Mouse (Mus musculus) E14TG2a.4 (cell line): Measurements from ENCODE around the gene Kcnq5.

Experiments used
- H3K27me3 ChIP-seq: 2 replicates; pipeline ENCODE4 v1.6.1; 2014; ENCODE audit warnings: low read length, control low read depth; ENCODE audit not compliant: insufficient read depth
- H3K36me3 ChIP-seq: 2 replicates; pipeline ENCODE4 v1.6.1; 2014; ENCODE audit warnings: low read length, control low read depth; ENCODE audit not compliant: insufficient read depth
- H3K4me1 ChIP-seq: replicated peaks from 2 replicates; pipeline ENCODE4 v1.6.1; 2014; ENCODE audit warnings: low read depth, low read length, control low read depth
- H3K4me3 ChIP-seq: replicated peaks from 2 replicates; pipeline ENCODE4 v1.5.1; 2014; ENCODE audit warnings: mild to moderate bottlenecking, low read length
- H3K9me3 ChIP-seq: 2 replicates; pipeline ENCODE4 v1.6.1; 2014; ENCODE audit warnings: low read length, control low read depth
- CTCF ChIP-seq: conservative IDR thresholded peaks from 2 replicates; pipeline ENCODE4 v1.5.1; 2014; ENCODE audit warnings: low read length
- NANOG ChIP-seq: IDR thresholded peaks from 2 replicates; pipeline ENCODE4 v1.6.1; 2014; ENCODE audit warnings: borderline replicate concordance, low read length, mixed read lengths
- POU5F1 ChIP-seq: IDR thresholded peaks from 2 replicates; pipeline ENCODE4 v1.6.1; 2014; ENCODE audit warnings: low read length, borderline replicate concordance

Gene Kcnq5

GRCm38 (mm10) chr1:21521475-21521874, 440.3 kb downstream of the Kcnq5 start:
- Histone ChIP-seq H3K9me3 (no peaks in the 10 kb centered on the region), H3K27me3 (no peaks in the 10 kb centered on the region)
- TF ChIP-seq POU5F1, result no peak
- TF ChIP-seq NANOG, result no peak

GRCm38 (mm10) chr1:21520116-21520645, 441.6 kb downstream of the Kcnq5 start:
- no peaks in the 10 kb centered on the region for H3K36me3 ChIP-seq
- H3K9me3 ChIP-seq, result no peaks in the 10 kb centered on the region
- TF ChIP-seq POU5F1, result no peak
- TF ChIP-seq NANOG, result no peak
- no peak for TF ChIP-seq CTCF
- no peaks in the 10 kb centered on the region for H3K27me3 ChIP-seq
- H3K4me3 ChIP-seq, result no peak overlapping the region
- no peaks in the 10 kb centered on the region for H3K4me1 ChIP-seq

More at GRCm38 (mm10) chr1:21521475-21521874, 440.3 kb downstream of the Kcnq5 start:
- H3K4me3 ChIP-seq, result no peak overlapping the region
- no peaks in the 10 kb centered on the region for H3K4me1 ChIP-seq
- H3K36me3 ChIP-seq, result no peaks in the 10 kb centered on the region

GRCm38 (mm10) chr1:21506665-21507064, 455.1 kb downstream of the Kcnq5 start:
- Histone ChIP-seq H3K9me3 (no peaks in the 10 kb centered on the region), H3K4me3 (no peak overlapping the region), H3K27me3 (no peaks in the 10 kb centered on the region), H3K4me1 (no peaks in the 10 kb centered on the region), H3K36me3 (no peaks in the 10 kb centered on the region)
- TF ChIP-seq NANOG (no peak), CTCF (no peak), POU5F1 (no peak)

GRCm38 (mm10) chr1:21499815-21500534, 461.8 kb downstream of the Kcnq5 start:
- Histone ChIP-seq H3K36me3 (no peaks in the 10 kb centered on the region), H3K27me3 (no peaks in the 10 kb centered on the region), H3K4me3 (no peak overlapping the region), H3K9me3 (no peaks in the 10 kb centered on the region), H3K4me1 (no peaks in the 10 kb centered on the region)
- TF ChIP-seq CTCF (no peak), POU5F1 (no peak), NANOG (no peak)

GRCm38 (mm10) chr1:21496307-21496706, 465.4 kb downstream of the Kcnq5 start:
- Histone ChIP-seq H3K4me3 (no peak overlapping the region), H3K4me1 (no peaks in the 10 kb centered on the region), H3K27me3 (no peaks in the 10 kb centered on the region), H3K9me3 (no peaks in the 10 kb centered on the region), H3K36me3 (no peaks in the 10 kb centered on the region)
- TF ChIP-seq NANOG, result no peak

- TF ChIP-seq CTCF, result no peak
- Histone ChIP-seq H3K27me3 (no peaks in the 10 kb centered on the region), H3K4me3 (no peak overlapping the region), H3K36me3 (no peaks in the 10 kb centered on the region), H3K9me3 (no peaks in the 10 kb centered on the region), H3K4me1 (no peaks in the 10 kb centered on the region)
Measured at GRCm38 (mm10) chr1:21488645-21489044, 473.1 kb downstream of the Kcnq5 start.

GRCm38 (mm10) chr1:21486266-21486665, 475.5 kb downstream of the Kcnq5 start:
- no peak overlapping the region for H3K4me3 ChIP-seq
- no peaks in the 10 kb centered on the region for H3K36me3 ChIP-seq
- no peaks in the 10 kb centered on the region for H3K9me3 ChIP-seq
- H3K27me3 ChIP-seq, result no peaks in the 10 kb centered on the region
- no peaks in the 10 kb centered on the region for H3K4me1 ChIP-seq
- TF ChIP-seq NANOG (no peak), CTCF (no peak), POU5F1 (no peak)

- Histone ChIP-seq H3K4me1 (no peaks in the 10 kb centered on the region), H3K4me3 (no peak overlapping the region), H3K27me3 (no peaks in the 10 kb centered on the region), H3K9me3 (no peaks in the 10 kb centered on the region), H3K36me3 (no peaks in the 10 kb centered on the region)
- TF ChIP-seq POU5F1 (no peak), CTCF (no peak), NANOG (no peak)
Measured at GRCm38 (mm10) chr1:21469311-21469710, 492.4 kb downstream of the Kcnq5 start.

GRCm38 (mm10) chr1:21466431-21466830, 495.3 kb downstream of the Kcnq5 start:
- H3K9me3 ChIP-seq, result no peaks in the 10 kb centered on the region
- TF ChIP-seq CTCF (no peak), NANOG (no peak), POU5F1 (no peak)
- no peaks in the 10 kb centered on the region for H3K27me3 ChIP-seq
- H3K4me1 ChIP-seq, result no peaks in the 10 kb centered on the region
- H3K36me3 ChIP-seq, result no peaks in the 10 kb centered on the region
- no peak overlapping the region for H3K4me3 ChIP-seq
